Mouse (Mus musculus): ENCODE data around the gene Cnot6. TPM values are rescaled to one million over a fixed set of nuclear protein-coding genes. Genes with fewer than 3 reads are reported as not detected.

Cnot6 gene
- polyA plus RNA-seq, 1 experiment from 2014 or later, result 36.8 TPM

- WGBS, result 2% methylated on average over 63 of the region's 70 CpGs
- Histone ChIP-seq H3K36me3 (peaks cover 11% of the 10 kb centered on the region), H3K4me3 (peak overlapping the region; percentile 98), H3K27me3 (replicated peaks) (no peaks in the 10 kb centered on the region), H3K4me2 (peak overlapping the region; percentile 84), H3K27ac (replicated peaks) (peak overlapping the region; percentile 95), H3K9ac (peak overlapping the region; percentile 99), H3K9me3 (no peaks in the 10 kb centered on the region), H3K4me1 (peaks cover 48% of the 10 kb centered on the region)
- peak; percentile 43 for ATAC-seq (ENCODE audit: extremely low read depth, insufficient number of reproducible peaks, low FRiP score, low TSS enrichment)
Measured at GRCm38 (mm10) chr11:49711981-49712554, 455 bp downstream of the Cnot6 start.

- peak overlapping the region; percentile 99; the same call in 1 of the 2 replicates for H3K9ac ChIP-seq
- ATAC-seq (ENCODE audit: extremely low read depth, insufficient number of reproducible peaks, low FRiP score, low TSS enrichment), result no peak
- H3K36me3 ChIP-seq, result peaks cover 25% of the 10 kb centered on the region
- H3K9me3 ChIP-seq, result no peaks in the 10 kb centered on the region
- H3K27me3 ChIP-seq (replicated peaks), result no peaks in the 10 kb centered on the region
- peak overlapping the region; percentile 84 for H3K4me2 ChIP-seq
- 74% methylated on average over 2 of the region's 2 CpGs for WGBS
- H3K27ac ChIP-seq (replicated peaks), result no peak overlapping the region
- peak overlapping the region; percentile 98 for H3K4me3 ChIP-seq
- H3K4me1 ChIP-seq, result peaks cover 56% of the 10 kb centered on the region
Measured at GRCm38 (mm10) chr11:49710664-49711063, 1.9 kb downstream of the Cnot6 start.

- no peak overlapping the region for H3K4me2 ChIP-seq
- ATAC-seq (ENCODE audit: extremely low read depth, insufficient number of reproducible peaks, low FRiP score, low TSS enrichment), result no peak
- WGBS, result 72% methylated on average over 2 of the region's 2 CpGs
- peaks cover 42% of the 10 kb centered on the region for H3K36me3 ChIP-seq
- H3K4me1 ChIP-seq, result peaks cover 47% of the 10 kb centered on the region
- H3K4me3 ChIP-seq, result no peak overlapping the region
- no peaks in the 10 kb centered on the region for H3K9me3 ChIP-seq
- no peak overlapping the region for H3K9ac ChIP-seq
- H3K27ac ChIP-seq (replicated peaks), result no peak overlapping the region
- no peaks in the 10 kb centered on the region for H3K27me3 ChIP-seq (replicated peaks)
Measured at GRCm38 (mm10) chr11:49707834-49708233, 4.7 kb downstream of the Cnot6 start.

GRCm38 (mm10) chr11:49704804-49705203 is 7.7 kb downstream of the Cnot6 start:
- Histone ChIP-seq H3K27ac (replicated peaks) (no peak overlapping the region), H3K4me1 (peaks cover 32% of the 10 kb centered on the region), H3K4me3 (no peak overlapping the region), H3K4me2 (no peak overlapping the region), H3K27me3 (replicated peaks) (no peaks in the 10 kb centered on the region), H3K36me3 (peaks cover 61% of the 10 kb centered on the region), H3K9me3 (no peaks in the 10 kb centered on the region), H3K9ac (no peak overlapping the region)
- no peak for ATAC-seq (ENCODE audit: extremely low read depth, insufficient number of reproducible peaks, low FRiP score, low TSS enrichment)
- WGBS, result 64% methylated on average over 8 of the region's 8 CpGs

- peaks cover 75% of the 10 kb centered on the region for H3K36me3 ChIP-seq
- H3K4me1 ChIP-seq, result peaks cover 18% of the 10 kb centered on the region
- no peak overlapping the region for H3K4me2 ChIP-seq
- H3K27me3 ChIP-seq (replicated peaks), result no peaks in the 10 kb centered on the region
- H3K9ac ChIP-seq, result no peak overlapping the region
- no peaks in the 10 kb centered on the region for H3K9me3 ChIP-seq
- WGBS, result 97% methylated on average over 8 of the region's 8 CpGs
- H3K4me3 ChIP-seq, result no peak overlapping the region
- no peak for ATAC-seq (ENCODE audit: extremely low read depth, insufficient number of reproducible peaks, low FRiP score, low TSS enrichment)
- no peak overlapping the region for H3K27ac ChIP-seq (replicated peaks)
Measured at GRCm38 (mm10) chr11:49702014-49702413, 10.5 kb downstream of the Cnot6 start.

GRCm38 (mm10) chr11:49699079-49699478 is 13.4 kb downstream of the Cnot6 start:
- no peaks in the 10 kb centered on the region for H3K9me3 ChIP-seq
- ATAC-seq (ENCODE audit: extremely low read depth, insufficient number of reproducible peaks, low FRiP score, low TSS enrichment), result no peak
- H3K4me3 ChIP-seq, result no peak overlapping the region
- no peak overlapping the region for H3K4me2 ChIP-seq
- peaks cover 20% of the 10 kb centered on the region for H3K4me1 ChIP-seq
- H3K9ac ChIP-seq, result no peak overlapping the region
- H3K36me3 ChIP-seq, result peaks cover 57% of the 10 kb centered on the region
- H3K27ac ChIP-seq (replicated peaks), result no peak overlapping the region
- WGBS, result 95% methylated on average over 1 of the region's 1 CpGs
- H3K27me3 ChIP-seq (replicated peaks), result no peaks in the 10 kb centered on the region

- no peak overlapping the region for H3K4me3 ChIP-seq
- H3K9ac ChIP-seq, result no peak overlapping the region
- no peak overlapping the region for H3K27ac ChIP-seq (replicated peaks)
- no peaks in the 10 kb centered on the region for H3K27me3 ChIP-seq (replicated peaks)
- WGBS, result 91% methylated on average over 5 of the region's 5 CpGs
- no peak overlapping the region for H3K4me2 ChIP-seq
- H3K9me3 ChIP-seq, result no peaks in the 10 kb centered on the region
- peaks cover 64% of the 10 kb centered on the region for H3K36me3 ChIP-seq
- H3K4me1 ChIP-seq, result peaks cover 20% of the 10 kb centered on the region
- ATAC-seq (ENCODE audit: extremely low read depth, insufficient number of reproducible peaks, low FRiP score, low TSS enrichment), result no peak
Measured at GRCm38 (mm10) chr11:49697779-49698178, 14.7 kb downstream of the Cnot6 start.

- no peak for ATAC-seq (ENCODE audit: extremely low read depth, insufficient number of reproducible peaks, low FRiP score, low TSS enrichment)
Measured at GRCm38 (mm10) chr11:49696472-49696871, 16.1 kb downstream of the Cnot6 start.

GRCm38 (mm10) chr11:49695695-49696094 is 16.8 kb downstream of the Cnot6 start:
- H3K4me2 ChIP-seq, result no peak overlapping the region
- H3K27ac ChIP-seq (replicated peaks), result no peak overlapping the region; the same call in 1 of the 2 replicates
- WGBS, result 88% methylated on average over 2 of the region's 2 CpGs
- peaks cover 61% of the 10 kb centered on the region for H3K36me3 ChIP-seq
- H3K4me3 ChIP-seq, result no peak overlapping the region
- no peaks in the 10 kb centered on the region for H3K9me3 ChIP-seq
- H3K27me3 ChIP-seq (replicated peaks), result no peaks in the 10 kb centered on the region
- H3K4me1 ChIP-seq, result peaks cover 22% of the 10 kb centered on the region
- no peak for ATAC-seq (ENCODE audit: extremely low read depth, insufficient number of reproducible peaks, low FRiP score, low TSS enrichment)
- H3K9ac ChIP-seq, result no peak overlapping the region

More at GRCm38 (mm10) chr11:49696472-49696871, 16.1 kb downstream of the Cnot6 start:
- 0 out of 2 replicates have a peak overlapping the region, but pooled peaks have one; percentile 32 for H3K27ac ChIP-seq (replicated peaks)
- H3K9me3 ChIP-seq, result no peaks in the 10 kb centered on the region
- H3K9ac ChIP-seq, result no peak overlapping the region
- 83% methylated on average over 2 of the region's 2 CpGs for WGBS
- H3K4me2 ChIP-seq, result no peak overlapping the region
- peaks cover 20% of the 10 kb centered on the region for H3K4me1 ChIP-seq
- H3K27me3 ChIP-seq (replicated peaks), result no peaks in the 10 kb centered on the region
- H3K4me3 ChIP-seq, result no peak overlapping the region
- H3K36me3 ChIP-seq, result peaks cover 64% of the 10 kb centered on the region

- no peak overlapping the region for H3K27ac ChIP-seq (replicated peaks)
- no peak overlapping the region for H3K9ac ChIP-seq
- H3K27me3 ChIP-seq (replicated peaks), result no peaks in the 10 kb centered on the region
- H3K4me3 ChIP-seq, result no peak overlapping the region
- no peak overlapping the region for H3K4me2 ChIP-seq
- H3K9me3 ChIP-seq, result no peaks in the 10 kb centered on the region
- 91% methylated on average over 3 of the region's 3 CpGs for WGBS
- H3K36me3 ChIP-seq, result peaks cover 66% of the 10 kb centered on the region
- peaks cover 27% of the 10 kb centered on the region for H3K4me1 ChIP-seq
- no peak for ATAC-seq (ENCODE audit: extremely low read depth, insufficient number of reproducible peaks, low FRiP score, low TSS enrichment)
Measured at GRCm38 (mm10) chr11:49695013-49695412, 17.5 kb downstream of the Cnot6 start.

GRCm38 (mm10) chr11:49684237-49684973 is 28.1 kb downstream of the Cnot6 start:
- no peak overlapping the region for H3K9ac ChIP-seq

More at GRCm38 (mm10) chr11:49684237-49684973, 28.1 kb downstream of the Cnot6 start:
- no peak overlapping the region for H3K4me3 ChIP-seq
- H3K4me1 ChIP-seq, result peaks cover 7% of the 10 kb centered on the region; the same call in 1 of the 2 replicates
- H3K36me3 ChIP-seq, result peaks cover 90% of the 10 kb centered on the region
- peak overlapping the region; percentile 91 for H3K27ac ChIP-seq (replicated peaks)
- ATAC-seq (ENCODE audit: extremely low read depth, insufficient number of reproducible peaks, low FRiP score, low TSS enrichment), result no peak
- 56% methylated on average over 12 of the region's 12 CpGs for WGBS
- H3K9me3 ChIP-seq, result no peaks in the 10 kb centered on the region
- H3K4me2 ChIP-seq, result peak overlapping the region; percentile 51
- H3K27me3 ChIP-seq (replicated peaks), result no peaks in the 10 kb centered on the region
